Mouse (Mus musculus): ENCODE data around the gene Mycbp.
"Not testable (repeated sequence)": the region's sequence is repeated elsewhere in the genome, so short reads cannot be mapped to it uniquely, and the experiment has no call there.

Mycbp gene

GRCm38 (mm10) chr4:123936059-123936458 lies 31.4 kb downstream of the Mycbp start:
- intact Hi-C loops (cut with DNase I) = loop anchor here (10.0 kb wide), 1 partner anchor 909 kb away; no protein-coding TSS in a partner anchor

DNA sequence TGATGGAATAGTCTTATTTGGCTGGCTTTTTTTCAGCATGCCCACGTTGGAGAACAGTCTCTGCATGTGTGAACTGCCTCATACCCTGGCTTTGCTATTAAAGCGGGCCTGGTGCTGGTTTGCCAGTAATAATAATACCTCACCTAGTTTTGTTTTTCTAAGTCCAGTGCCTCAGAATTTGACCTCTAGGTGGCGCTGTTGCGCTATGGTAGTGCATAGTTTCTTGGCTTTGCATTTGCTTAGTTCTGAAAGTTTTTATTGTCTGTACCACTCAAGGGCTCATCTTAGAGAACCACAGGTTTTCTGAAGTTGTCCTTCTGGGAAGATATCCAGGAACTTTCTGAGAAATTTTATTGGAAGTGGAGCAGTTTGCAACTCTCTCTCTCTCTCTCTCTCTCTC lies 35.2 kb downstream of the Mycbp start:
- intact Hi-C loops (cut with DNase I) = loop anchor here (10.0 kb wide), 1 partner anchor 905 kb away; no protein-coding TSS in a partner anchor

GRCm38 (mm10) chr4:123940878-123941277 lies 36.2 kb downstream of the Mycbp start:
- intact Hi-C loops (cut with DNase I) = not testable (repeated sequence)

DNA sequence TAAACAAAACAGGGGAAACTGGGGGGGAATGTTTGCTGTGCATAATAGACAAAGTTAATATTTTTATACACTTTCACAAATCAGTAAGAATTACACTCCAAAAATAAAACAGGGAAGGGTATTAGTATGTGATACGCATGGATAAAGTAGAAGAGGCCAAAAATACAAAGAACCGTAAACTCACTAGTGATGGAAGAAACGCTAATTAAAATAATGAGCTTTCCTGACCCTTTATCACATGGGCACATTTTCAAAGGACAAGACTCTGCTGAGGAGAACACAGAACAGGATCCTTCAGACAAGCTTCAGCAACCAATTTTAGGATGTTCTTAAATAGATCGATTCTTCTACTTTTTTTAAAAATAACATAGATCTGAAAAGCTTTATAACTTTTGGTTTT lies 42.1 kb downstream of the Mycbp start:
- intact Hi-C loops (cut with DNase I) = loop anchor here (5.0 kb wide), 1 partner anchor 731 kb away; no protein-coding TSS in a partner anchor

GRCm38 (mm10) chr4:123947149-123947548 lies 42.5 kb downstream of the Mycbp start:
- intact Hi-C loops (cut with DNase I) = loop anchor here (5.0 kb wide), 1 partner anchor 730 kb away; no protein-coding TSS in a partner anchor

GRCm38 (mm10) chr4:123948901-123949300 lies 44.3 kb downstream of the Mycbp start:
- intact Hi-C loops (cut with DNase I) = loop anchor here (5.0 kb wide), 1 partner anchor 728 kb away; no protein-coding TSS in a partner anchor

DNA sequence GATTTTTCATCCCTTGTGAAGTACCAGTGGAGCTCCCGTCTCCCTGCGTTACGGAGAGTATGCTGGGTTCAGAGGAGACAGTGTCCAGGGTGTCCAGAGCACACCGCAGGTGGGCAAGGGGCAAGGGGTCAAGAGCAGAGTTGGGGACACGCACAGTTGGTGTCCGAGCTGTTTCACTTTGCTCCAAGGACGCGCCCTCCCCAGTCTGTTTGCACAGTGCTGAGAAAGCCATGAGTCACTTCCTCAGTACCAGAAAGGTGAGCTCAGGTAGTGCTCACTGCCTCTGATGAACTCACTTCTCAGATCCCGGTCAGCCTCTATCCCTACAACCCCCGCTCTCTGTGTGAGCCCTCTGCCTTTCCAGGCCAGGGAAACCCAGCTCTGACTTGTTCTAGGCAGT lies 45.0 kb downstream of the Mycbp start:
- intact Hi-C loops (cut with DNase I) = loop anchor here (5.0 kb wide), 1 partner anchor 728 kb away; no protein-coding TSS in a partner anchor

GRCm38 (mm10) chr4:123952059-123952458 lies 47.4 kb downstream of the Mycbp start:
- intact Hi-C loops (cut with DNase I) = no loop called here

- intact Hi-C loops (cut with DNase I) = loop anchor here (5.0 kb wide), 1 partner anchor 185 kb away; no protein-coding TSS in a partner anchor
These were observed 52.3 kb downstream of the Mycbp start for GRCm38 (mm10) chr4:123956703-123957491.

- intact Hi-C loops (cut with DNase I) = loop anchor here (5.0 kb wide), 1 partner anchor 185 kb away; no protein-coding TSS in a partner anchor
These were observed 52.8 kb downstream of the Mycbp start for GRCm38 (mm10) chr4:123957492-123957808.

DNA sequence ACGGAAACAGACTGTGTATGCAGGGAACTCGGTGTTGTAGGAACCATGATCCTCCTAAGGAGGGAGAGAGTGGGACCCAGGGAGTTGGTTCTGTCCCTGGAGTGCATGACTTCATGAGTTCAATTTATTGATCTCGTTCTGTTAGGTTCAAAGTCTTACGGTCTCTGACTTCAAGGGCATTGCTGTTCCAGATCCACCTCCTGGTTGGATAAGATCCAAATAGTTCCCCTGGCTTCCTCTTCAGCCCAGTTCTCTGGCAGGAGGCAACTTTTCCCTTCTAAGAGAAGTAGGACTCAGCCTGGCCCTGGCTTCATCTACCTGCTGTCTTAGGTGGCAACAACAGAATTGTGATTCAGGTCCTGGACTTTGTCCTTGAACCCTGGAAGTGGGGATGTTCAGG lies 53.3 kb downstream of the Mycbp start:
- intact Hi-C loops (cut with DNase I) = loop anchor here (5.0 kb wide), 1 partner anchor 184 kb away; no protein-coding TSS in a partner anchor

DNA sequence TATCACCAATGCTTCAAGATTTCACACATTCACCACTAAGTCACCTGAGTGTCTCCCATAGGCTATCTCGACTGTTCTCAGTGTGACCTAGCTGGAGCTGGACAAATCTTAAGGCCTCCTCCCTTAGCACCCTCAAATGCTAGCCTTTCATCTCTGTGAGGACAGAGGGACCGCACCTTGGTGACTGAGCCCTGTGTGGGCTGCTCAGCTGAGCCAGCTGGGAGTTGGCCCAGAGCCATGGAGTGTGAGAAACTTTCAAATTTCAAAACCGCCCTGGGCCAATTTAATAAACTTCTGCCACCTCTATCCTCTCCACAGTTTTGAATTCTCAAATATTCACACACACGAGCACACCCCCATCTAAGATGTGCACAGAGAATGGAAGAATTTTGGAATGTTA lies 56.3 kb downstream of the Mycbp start:
- intact Hi-C loops (cut with DNase I) = no loop called here

All from adrenal gland (tissue).